Mouse (Mus musculus) liver, postnatal 0 days (tissue): ENCODE results near the gene 4930451I11Rik.

Experiments
- CTCF ChIP-seq: sonication (generic); IDR thresholded peaks from 2 replicates; pipeline ENCODE4 v1.5.1; 2016; ENCODE audit warnings: antibody characterized with exemption, low read depth
- EP300 ChIP-seq: IDR thresholded peaks from 2 replicates; pipeline ENCODE4 v1.6.1; 2016; ENCODE audit warnings: antibody characterized with exemption, low read depth, mild to moderate bottlenecking

DNA sequence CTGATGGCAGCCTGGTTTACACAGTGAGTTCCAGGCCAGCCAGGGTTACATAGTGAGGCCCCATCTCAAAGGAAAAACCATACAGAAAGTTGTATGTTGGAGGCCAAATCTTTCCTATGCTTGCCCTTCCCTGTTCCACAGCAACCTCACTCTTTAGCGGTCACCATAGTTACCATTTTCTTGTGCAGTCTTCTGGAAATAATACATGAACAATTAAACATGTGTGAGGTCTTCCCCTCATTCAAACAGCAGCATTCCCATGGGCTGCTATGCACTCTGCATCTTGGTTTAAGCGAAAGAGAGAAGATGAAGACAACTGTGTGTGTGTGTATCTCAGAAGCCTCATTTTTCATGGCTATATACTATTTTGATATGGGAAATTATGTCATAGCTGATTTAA is 14.1 kb upstream of the 4930451I11Rik start:
- TF ChIP-seq CTCF (no peak), EP300 (no peak)
